Mouse (Mus musculus) liver, adult 2 months (tissue): ENCODE measurements around the gene Ak5. TPM values are rescaled to one million over a fixed set of nuclear protein-coding genes. Genes with fewer than 3 reads are reported as not detected.

Experiments used
- DNase-seq: peaks from one replicate; pipeline ENCODE4 v3.0.0-alpha.2; 2011; ENCODE audit warnings: low read depth, low spot score; ENCODE audit errors: extremely low read depth
- H3K27ac ChIP-seq: fragments of 200-500 bp; replicated peaks from 2 replicates; pipeline ENCODE4 v1.5.1; 2012; ENCODE audit warnings: low read depth, mild to moderate bottlenecking, control low read depth, inconsistent platforms, low read length; ENCODE audit not compliant: insufficient read depth
- H3K27me3 ChIP-seq: fragments of 200-500 bp; 2 replicates; pipeline ENCODE4 v1.6.1; 2012; ENCODE audit warnings: mild to moderate bottlenecking, moderate library complexity, low read length, inconsistent platforms; ENCODE audit not compliant: control insufficient read depth, insufficient read depth
- H3K36me3 ChIP-seq: fragments of 200-500 bp; 2 replicates; pipeline ENCODE4 v1.6.1; 2012; ENCODE audit warnings: low read length, inconsistent platforms; ENCODE audit not compliant: control insufficient read depth, insufficient read depth
- H3K4me1 ChIP-seq: fragments of 200-500 bp; 2 replicates; pipeline ENCODE4 v1.6.1; 2011; ENCODE audit warnings: low read length; ENCODE audit not compliant: control insufficient read depth, insufficient read depth
- H3K4me3 ChIP-seq: fragments of 200-500 bp; 2 replicates; pipeline ENCODE4 v1.5.1; 2011; ENCODE audit warnings: low read depth, mild to moderate bottlenecking, control low read depth, low read length, moderate library complexity; ENCODE audit not compliant: insufficient read depth
- H3K79me2 ChIP-seq: fragments of 200-500 bp; 2 replicates; pipeline ENCODE4 v1.6.1; 2012; ENCODE audit warnings: inconsistent platforms, mild to moderate bottlenecking, low read length, moderate library complexity; ENCODE audit not compliant: control insufficient read depth, insufficient read depth
- H3K9ac ChIP-seq: fragments of 200-500 bp; 2 replicates; pipeline ENCODE4 v1.6.1; 2012; ENCODE audit warnings: low read depth, mild to moderate bottlenecking, control low read depth, inconsistent platforms, low read length
- CTCF ChIP-seq: fragments of 200-500 bp; IDR thresholded peaks from 2 replicates; pipeline ENCODE4 v1.5.1; 2011; ENCODE audit warnings: low read depth, low read length, control low read depth
- POLR2A ChIP-seq: fragments of 200-500 bp; IDR thresholded peaks from 2 replicates; pipeline ENCODE4 v1.6.1; 2011; ENCODE audit warnings: low read length, control low read depth; ENCODE audit not compliant: insufficient read depth; ENCODE audit errors: extremely low read depth
- WGBS: fragments of 180-500 bp; shearing (Covaris S2); methylation state at CpG from one replicate; pipeline ENCODE4 v1.1.7; 2018; 5-methylcytosine and 5-hydroxymethylcytosine counted together
- polyA plus RNA-seq: library from polyadenylated mRNA; depleted of rRNA; stranded (reverse); fragments of >200 nt; gene quantifications from 2 replicates; pipeline ENCODE4 v1.2.3, GENCODE M21; 2012
- total RNA-seq: library from RNA; depleted of rRNA; stranded (reverse); fragments of >200 nt; gene quantifications from 2 replicates; pipeline ENCODE4 v1.2.3, GENCODE M21; 2014

Gene Ak5
- total and polyA plus RNA-seq, 2 experiments = not detected

- H3K4me3 ChIP-seq = no peak overlapping the region
- WGBS = 91% methylated on average over 3 of the region's 3 CpGs
- H3K27me3 ChIP-seq = 0 out of 2 replicates have a peak, but pooled peaks cover 3% of the 10 kb centered on the region
- H3K79me2 ChIP-seq = no peaks in the 10 kb centered on the region
- no peak for TF ChIP-seq CTCF
- no peak for TF ChIP-seq POLR2A
- DNase-seq = no peak
- no peak overlapping the region for H3K9ac ChIP-seq
- no peak overlapping the region for H3K27ac ChIP-seq
- H3K36me3 ChIP-seq = no peaks in the 10 kb centered on the region
- no peaks in the 10 kb centered on the region for H3K4me1 ChIP-seq
These were observed 26.8 kb upstream of the Ak5 start for GRCm38 (mm10) chr3:152694950-152695349.

- H3K4me1 ChIP-seq = no peaks in the 10 kb centered on the region
- TF ChIP-seq CTCF (no peak), POLR2A (no peak)
- H3K4me3 ChIP-seq = no peak overlapping the region
- DNase-seq = no peak
- 0 out of 2 replicates have a peak, but pooled peaks cover 3% of the 10 kb centered on the region for H3K27me3 ChIP-seq
- H3K9ac ChIP-seq = no peak overlapping the region
- H3K27ac ChIP-seq = no peak overlapping the region
- H3K36me3 ChIP-seq = no peaks in the 10 kb centered on the region
- 71% methylated on average over 9 of the region's 9 CpGs for WGBS
- no peaks in the 10 kb centered on the region for H3K79me2 ChIP-seq
These were observed 20.9 kb upstream of the Ak5 start for GRCm38 (mm10) chr3:152689105-152689504.

GRCm38 (mm10) chr3:152688532-152688931, 20.4 kb upstream of the Ak5 start:
- Histone ChIP-seq H3K4me1 (no peaks in the 10 kb centered on the region), H3K4me3 (no peak overlapping the region), H3K79me2 (no peaks in the 10 kb centered on the region), H3K27me3 (0 out of 2 replicates have a peak, but pooled peaks cover 3% of the 10 kb centered on the region), H3K36me3 (no peaks in the 10 kb centered on the region), H3K9ac (no peak overlapping the region), H3K27ac (no peak overlapping the region)
- no peak for DNase-seq
- TF ChIP-seq POLR2A (no peak), CTCF (no peak)
- WGBS = 69% methylated on average over 5 of the region's 5 CpGs

GRCm38 (mm10) chr3:152674663-152675062, 6.5 kb upstream of the Ak5 start:
- Histone ChIP-seq H3K79me2 (no peaks in the 10 kb centered on the region), H3K27ac (no peak overlapping the region), H3K27me3 (no peaks in the 10 kb centered on the region), H3K36me3 (no peaks in the 10 kb centered on the region), H3K9ac (no peak overlapping the region), H3K4me3 (no peak overlapping the region), H3K4me1 (no peaks in the 10 kb centered on the region)
- WGBS = 73% methylated on average over 6 of the region's 6 CpGs
- DNase-seq = no peak
- TF ChIP-seq POLR2A = no peak
- TF ChIP-seq CTCF = no peak

GRCm38 (mm10) chr3:152669783-152670182, 1.6 kb upstream of the Ak5 start:
- TF ChIP-seq POLR2A (no peak), CTCF (no peak)
- no peak overlapping the region for H3K9ac ChIP-seq
- H3K27ac ChIP-seq = no peak overlapping the region

GRCm38 (mm10) chr3:152668793-152669192, 633 bp upstream of the Ak5 start:
- H3K4me3 ChIP-seq = no peak overlapping the region
- WGBS = 82% methylated on average over 2 of the region's 2 CpGs
- H3K27me3 ChIP-seq = peaks cover 8% of the 10 kb centered on the region
- no peaks in the 10 kb centered on the region for H3K36me3 ChIP-seq
- DNase-seq = no peak
- TF ChIP-seq POLR2A = no peak
- TF ChIP-seq CTCF = no peak
- H3K27ac ChIP-seq = no peak overlapping the region
- H3K79me2 ChIP-seq = no peaks in the 10 kb centered on the region
- no peak overlapping the region for H3K9ac ChIP-seq
- H3K4me1 ChIP-seq = no peaks in the 10 kb centered on the region

More at GRCm38 (mm10) chr3:152669783-152670182, 1.6 kb upstream of the Ak5 start:
- H3K36me3 ChIP-seq = no peaks in the 10 kb centered on the region
- no peaks in the 10 kb centered on the region for H3K4me1 ChIP-seq
- H3K4me3 ChIP-seq = no peak overlapping the region
- no peak for DNase-seq
- WGBS = 72% methylated on average over 3 of the region's 3 CpGs
- H3K79me2 ChIP-seq = no peaks in the 10 kb centered on the region
- H3K27me3 ChIP-seq = peaks cover 8% of the 10 kb centered on the region
